Mouse (Mus musculus): ENCODE measurements at regions not wholly inside any gene's neighbourhood (a gene's known extent, or its start where the extent isn't known, plus 50 kb on each side); places are given as distances from the start of the nearest gene placed in this dataset.

GRCm38 (mm10) chr15:93783736-93784135, 188.0 kb upstream of the Prickle1 start:
- DNase-seq = no peak

- DNase-seq = peak; percentile 41 to 63
Measured at GRCm38 (mm10) chr15:93775199-93775745, 179.6 kb upstream of the Prickle1 start.

DNA sequence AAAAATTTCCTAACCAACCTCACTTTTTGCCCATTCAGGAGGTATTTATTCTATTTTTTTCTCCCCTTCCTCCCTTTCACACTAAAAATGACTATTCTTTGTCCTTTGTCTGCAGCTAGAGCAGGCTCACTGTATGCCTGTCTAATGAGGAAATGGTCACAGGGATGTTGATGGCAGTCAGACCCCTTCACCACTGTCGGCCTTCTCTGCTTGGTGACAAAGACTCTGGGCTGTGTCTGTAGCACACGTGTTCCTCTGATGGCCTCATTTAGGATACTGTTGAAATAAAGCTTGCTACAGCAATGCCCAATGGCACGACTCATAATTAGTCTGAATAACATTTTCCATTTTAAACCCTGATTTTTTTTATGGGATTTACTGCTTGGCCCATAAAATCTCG, 178.6 kb upstream of the Prickle1 start:
- DNase-seq = no peak

- no peak for DNase-seq
Measured at GRCm38 (mm10) chr15:93766981-93767380, 171.3 kb upstream of the Prickle1 start.

GRCm38 (mm10) chr15:93763047-93763446, 167.4 kb upstream of the Prickle1 start:
- DNase-seq = no peak

DNA sequence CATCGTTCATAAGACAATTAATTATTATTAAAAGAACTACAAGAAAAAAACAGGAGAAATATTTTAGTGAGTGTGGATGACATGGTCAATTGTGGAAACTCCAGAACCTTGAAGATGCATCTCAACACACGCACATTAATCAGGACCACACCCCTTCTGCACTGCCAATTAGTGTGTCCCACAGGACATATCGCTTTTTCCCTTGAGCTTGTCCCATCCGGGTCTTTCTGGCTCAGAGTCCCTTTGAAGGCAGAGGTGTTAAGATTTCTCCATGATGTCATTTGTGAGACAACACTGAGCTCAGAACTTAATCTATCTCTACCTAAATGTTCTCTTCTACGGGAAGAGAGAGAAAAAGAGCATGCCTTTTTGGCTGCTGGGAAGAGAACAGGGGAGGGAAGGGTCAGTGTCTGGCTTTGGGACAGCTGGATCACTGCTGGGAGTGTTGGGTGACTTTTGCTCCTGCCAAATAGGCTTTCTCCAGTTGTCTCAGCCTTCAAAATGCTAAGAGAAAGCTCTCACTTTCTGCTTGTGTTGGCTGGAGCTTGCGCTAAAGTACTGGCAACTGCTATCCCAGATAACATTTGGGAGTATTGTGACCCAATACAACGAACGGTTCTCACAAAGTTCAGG, 162.6 kb upstream of the Prickle1 start:
- peak; percentile 52 to 53 for DNase-seq

- no peak for DNase-seq
Measured at GRCm38 (mm10) chr15:93755989-93756388, 160.3 kb upstream of the Prickle1 start.

DNA sequence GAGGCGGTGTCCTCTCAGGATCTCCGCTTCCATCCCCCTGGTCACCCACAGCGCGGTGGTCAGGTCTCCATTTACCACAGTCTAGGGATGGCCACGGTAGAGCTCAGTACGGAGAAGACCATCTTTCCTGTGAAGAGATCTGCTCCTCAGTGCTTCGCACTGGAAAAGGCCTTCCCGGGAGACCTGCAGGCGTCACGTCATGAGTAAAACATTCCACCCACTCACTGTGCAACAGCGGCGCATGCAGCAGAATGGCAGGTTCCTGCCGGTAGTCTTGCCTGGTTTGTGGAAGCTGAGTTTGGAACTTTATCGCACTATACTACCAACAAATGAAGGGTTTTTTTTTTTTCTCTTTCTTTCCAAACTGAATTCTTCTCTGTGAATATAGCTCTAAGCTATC, 156.1 kb upstream of the Prickle1 start:
- DNase-seq = no peak

- DNase-seq = peak; percentile 55 to 68
Measured at GRCm38 (mm10) chr15:93750953-93751352, 155.3 kb upstream of the Prickle1 start.

DNA sequence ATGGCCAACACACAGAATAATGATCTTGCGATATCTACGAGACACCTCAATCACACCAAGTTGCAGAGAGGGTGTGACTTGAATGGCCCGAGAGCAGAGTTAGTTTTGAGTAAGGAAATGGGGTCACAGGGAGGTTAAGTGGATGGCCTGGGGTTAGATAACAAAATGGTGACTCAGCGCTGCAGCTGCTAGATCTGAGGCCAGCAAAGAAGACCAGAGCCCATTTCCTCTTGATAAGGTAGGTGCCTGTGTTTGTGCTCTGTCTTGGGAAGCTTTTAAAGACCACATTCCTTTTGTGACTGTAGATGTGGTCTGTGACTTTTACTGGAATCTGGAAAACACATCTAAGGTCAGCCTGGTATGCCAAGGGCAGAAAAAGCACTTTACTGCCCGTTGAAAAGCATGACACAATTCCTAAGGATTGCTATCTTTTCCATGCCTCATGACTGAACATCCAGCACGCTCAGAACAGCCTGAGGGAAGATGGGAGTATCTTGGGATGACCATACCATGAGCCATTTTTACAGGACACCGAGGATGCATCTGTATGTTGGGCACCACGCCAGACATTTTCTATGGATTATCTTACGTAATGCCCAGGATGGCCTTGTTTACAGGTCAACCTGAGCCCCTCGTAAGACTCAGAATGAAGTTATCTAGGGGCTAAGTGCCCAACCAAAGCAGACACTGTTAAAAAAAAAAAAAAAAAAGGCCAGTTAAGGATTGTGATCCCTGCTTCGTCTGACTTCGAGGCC, 148.7 kb upstream of the Prickle1 start:
- no peak for DNase-seq

GRCm38 (mm10) chr15:93733731-93734510, 138.2 kb upstream of the Prickle1 start:
- no peak for DNase-seq

DNA sequence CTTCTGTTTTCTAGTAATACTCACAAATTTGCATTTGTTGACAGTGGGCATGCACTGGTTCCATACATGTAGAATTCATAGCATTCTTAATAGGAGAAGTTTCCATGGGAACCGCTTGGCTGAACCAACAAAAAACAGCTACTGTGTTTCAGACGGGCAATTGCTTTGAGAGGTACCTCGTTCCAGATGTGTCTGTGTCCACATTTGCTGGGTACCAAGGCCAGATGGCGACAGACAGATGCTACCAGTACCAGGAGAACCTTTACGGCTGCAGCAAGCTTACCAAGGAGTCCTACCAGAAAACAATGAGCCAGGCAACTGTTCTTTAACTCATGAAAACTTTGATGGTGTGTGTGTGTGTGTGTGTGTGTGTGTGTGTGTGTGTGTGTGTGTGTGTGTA, 137.1 kb upstream of the Prickle1 start:
- no peak for DNase-seq

GRCm38 (mm10) chr15:93731161-93731560, 135.5 kb upstream of the Prickle1 start:
- no peak for DNase-seq

DNA sequence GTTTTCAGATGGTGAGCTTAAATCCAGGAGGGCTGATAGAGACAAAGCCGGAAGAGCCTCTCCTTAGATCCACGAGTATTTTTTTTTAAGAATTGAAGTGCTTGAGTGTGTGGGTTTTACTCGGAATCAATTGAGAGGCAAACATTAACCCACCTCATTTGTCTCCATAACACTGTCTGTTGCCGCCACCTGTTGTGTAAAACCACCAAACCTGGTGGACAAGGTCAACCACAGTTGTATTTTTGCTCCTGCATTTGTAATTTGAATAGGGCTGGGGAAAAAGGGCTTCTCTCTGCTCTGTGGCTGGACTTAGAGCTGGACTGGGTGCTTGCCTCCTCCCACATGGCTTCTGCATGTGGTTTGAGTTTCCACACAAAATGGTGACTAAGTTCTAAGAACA, 119.8 kb upstream of the Prickle1 start:
- no peak for DNase-seq

DNA sequence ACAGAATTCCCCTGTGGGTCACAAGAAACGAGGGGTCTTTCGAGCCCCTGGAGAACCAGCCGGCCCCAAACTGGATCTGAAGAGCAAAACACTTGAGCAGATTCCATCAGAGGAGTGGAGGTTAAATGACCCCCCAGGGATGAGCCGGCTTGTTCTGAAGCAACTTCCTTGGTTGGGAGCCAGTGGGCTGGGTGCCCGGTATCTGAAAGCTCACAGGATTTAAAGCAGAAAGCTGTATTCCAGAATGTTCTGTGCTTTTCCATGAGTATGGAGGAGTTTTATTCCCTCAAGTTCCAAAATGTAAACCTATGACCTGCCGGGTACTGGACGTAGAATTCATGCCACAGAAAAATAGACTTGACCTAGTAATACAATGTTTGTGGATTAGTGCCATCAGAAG, 117.7 kb upstream of the Prickle1 start:
- DNase-seq = peak; percentile 88 to 93

DNA sequence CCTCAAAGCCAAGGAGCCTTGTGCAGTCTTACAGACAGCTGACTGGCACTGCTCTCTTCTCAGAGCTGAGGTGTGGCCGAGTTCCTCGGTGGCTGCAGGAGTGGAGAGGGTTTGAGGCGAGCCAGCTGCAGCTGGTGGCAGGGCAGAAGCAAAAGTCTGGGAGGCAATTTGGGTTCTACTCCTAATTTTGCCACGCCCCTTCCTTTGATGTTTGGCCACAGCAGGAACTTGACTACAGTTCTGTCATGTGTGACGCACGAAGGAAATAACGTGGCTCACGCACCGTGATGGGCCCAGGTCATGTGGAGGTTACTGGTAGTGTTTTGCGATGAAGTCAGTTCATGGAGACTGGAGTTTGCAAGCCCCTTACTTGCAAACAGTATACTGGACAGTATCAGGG, 116.9 kb upstream of the Prickle1 start:
- DNase-seq = peak; percentile 28 to 50

- peak; percentile 35 to 53 for DNase-seq
Measured at GRCm38 (mm10) chr15:93711150-93711784, 115.6 kb upstream of the Prickle1 start.

GRCm38 (mm10) chr15:93710493-93711149, 114.9 kb upstream of the Prickle1 start:
- DNase-seq = peak; percentile 18 to 44

- DNase-seq = no peak
Measured at GRCm38 (mm10) chr15:93706366-93706930, 110.8 kb upstream of the Prickle1 start.

DNA sequence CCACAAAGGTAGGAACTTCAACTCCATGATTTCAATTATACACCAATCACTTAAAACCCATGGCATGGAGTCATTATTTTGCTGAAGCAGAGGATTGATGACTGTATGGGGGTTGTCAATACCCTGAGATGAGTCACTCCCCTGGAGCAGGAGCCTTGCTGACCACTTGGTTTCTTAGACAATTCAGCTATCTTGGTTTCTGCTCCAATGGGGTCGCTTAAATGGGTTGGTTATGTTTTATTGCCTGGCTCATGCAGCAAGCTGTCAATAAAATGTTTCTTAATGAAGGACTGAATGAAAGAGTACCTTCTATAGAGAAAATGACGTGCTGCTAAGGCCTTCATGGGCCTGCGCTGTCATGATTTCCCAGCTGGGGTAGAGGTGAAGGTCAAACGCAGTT, 110.0 kb upstream of the Prickle1 start:
- no peak for DNase-seq

DNA sequence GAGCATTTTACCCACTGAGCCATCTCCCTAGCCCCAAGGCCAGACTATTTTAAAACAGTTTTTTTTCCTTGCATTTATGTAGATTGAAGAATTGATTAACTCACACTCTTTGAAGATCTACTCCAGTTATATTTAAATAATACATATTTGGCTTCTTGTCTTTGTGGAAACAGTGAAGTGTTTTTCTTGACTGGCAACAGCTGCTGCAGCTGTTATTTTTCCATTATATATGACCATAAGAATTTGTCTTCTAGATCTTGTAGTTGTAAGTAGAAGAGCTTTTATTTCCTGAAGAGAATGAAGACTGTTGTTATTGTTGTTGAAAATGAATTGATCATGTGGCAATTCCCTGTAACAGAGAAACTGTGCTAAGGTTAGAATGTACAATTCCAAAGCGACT, 109.4 kb upstream of the Prickle1 start:
- DNase-seq = no peak

GRCm38 (mm10) chr15:93701017-93701416, 105.3 kb upstream of the Prickle1 start:
- DNase-seq = no peak

Measured in kidney, postnatal 4 days (tissue).